Mouse (Mus musculus): ENCODE data around the gene Dnaaf1.

Gene Dnaaf1

DNA sequence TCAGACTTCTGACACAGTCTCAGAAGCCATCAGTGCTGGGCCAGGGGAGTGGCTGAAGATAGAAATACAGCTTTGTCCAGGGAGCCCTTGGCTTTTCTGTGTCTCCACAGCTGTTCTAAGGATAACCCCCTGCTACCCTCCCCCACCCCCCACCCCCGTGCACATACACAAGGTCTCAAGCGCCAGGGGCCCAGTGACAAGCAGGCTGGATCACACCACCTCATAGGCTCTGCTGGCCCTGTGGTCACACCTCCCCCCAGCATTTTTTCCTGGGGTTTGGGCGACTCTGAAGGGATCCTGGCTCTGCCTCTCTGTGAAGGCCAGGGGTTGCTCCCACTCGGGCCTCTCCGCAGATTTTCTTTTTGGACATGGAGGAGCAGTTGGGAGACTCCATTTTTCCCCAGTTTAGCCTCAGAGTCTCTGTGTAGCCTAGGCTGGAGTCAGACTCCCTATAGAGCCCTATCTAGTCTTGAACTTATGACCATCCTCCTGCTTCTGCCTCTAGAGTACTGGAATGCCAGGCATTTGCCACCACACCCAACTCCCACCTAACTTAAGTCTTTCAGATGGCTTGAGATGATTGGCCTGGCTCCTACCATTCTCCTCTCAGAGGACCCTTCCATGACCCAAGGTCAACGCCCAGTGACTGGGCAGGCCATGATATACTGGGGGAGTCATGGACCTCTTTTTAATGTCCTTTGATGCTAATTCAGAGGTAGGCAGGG lies 45.2 kb downstream of the Dnaaf1 start:
- H3K4me1 ChIP-seq (replicated peaks; ENCODE audit: low read depth, low read length), result peaks cover 62% of the 10 kb centered on the region
- no peaks in the 10 kb centered on the region for H3K36me3 ChIP-seq (ENCODE audit: insufficient read depth, low read length)
- H3K9me3 ChIP-seq (ENCODE audit: low read length), result no peaks in the 10 kb centered on the region
- no peak for TF ChIP-seq NANOG (IDR thresholded peaks at IDR 0.05; ENCODE audit: borderline replicate concordance, low read length)
- TF ChIP-seq POU5F1 (IDR thresholded peaks at IDR 0.05; ENCODE audit: borderline replicate concordance, low read length), result no peak
- TF ChIP-seq CTCF (conservative IDR thresholded peaks at IDR 0.05; ENCODE audit: low read length), result no peak
- H3K27me3 ChIP-seq (ENCODE audit: insufficient read depth, low read length), result peaks cover 64% of the 10 kb centered on the region
- H3K4me3 ChIP-seq (replicated peaks; ENCODE audit: low read length), result no peak overlapping the region

DNA sequence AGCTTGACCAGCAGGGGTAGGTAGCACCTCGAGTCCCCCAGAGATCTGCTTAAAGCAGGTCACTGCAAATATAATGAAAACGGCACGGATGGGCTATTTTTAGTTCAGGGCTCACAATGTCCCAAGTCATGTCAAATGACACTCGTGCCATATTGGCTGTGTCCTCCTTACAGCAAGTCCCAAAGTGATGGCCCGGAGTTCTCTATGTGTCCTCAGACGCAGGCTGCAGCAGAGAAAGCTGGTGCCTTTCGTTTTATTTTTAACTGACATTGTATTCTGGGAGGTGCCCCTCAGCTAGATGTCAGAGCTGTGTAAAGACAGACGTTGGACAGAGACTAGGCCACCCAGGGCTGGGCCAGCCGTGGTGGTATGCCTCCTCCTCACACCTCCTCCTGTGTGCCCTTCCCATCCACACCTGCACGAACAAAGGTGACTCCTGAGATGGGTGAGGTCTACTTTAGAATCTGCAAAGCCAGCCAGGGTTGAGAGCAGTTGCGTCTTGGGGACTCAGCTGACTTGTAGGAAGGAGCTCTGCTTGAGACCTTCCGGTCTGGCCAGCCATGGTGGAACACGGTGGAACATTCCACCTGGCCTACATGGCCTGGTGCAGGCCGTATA lies 45.9 kb downstream of the Dnaaf1 start:
- Histone ChIP-seq H3K36me3 (ENCODE audit: insufficient read depth, low read length) (no peaks in the 10 kb centered on the region), H3K9me3 (ENCODE audit: low read length) (no peaks in the 10 kb centered on the region), H3K27me3 (ENCODE audit: insufficient read depth, low read length) (peaks cover 65% of the 10 kb centered on the region), H3K4me1 (replicated peaks; ENCODE audit: low read depth, low read length) (peaks cover 61% of the 10 kb centered on the region), H3K4me3 (replicated peaks; ENCODE audit: low read length) (no peak overlapping the region)
- TF ChIP-seq NANOG (IDR thresholded peaks at IDR 0.05; ENCODE audit: borderline replicate concordance, low read length), result no peak
- no peak for TF ChIP-seq CTCF (conservative IDR thresholded peaks at IDR 0.05; ENCODE audit: low read length)
- no peak for TF ChIP-seq POU5F1 (IDR thresholded peaks at IDR 0.05; ENCODE audit: borderline replicate concordance, low read length)

DNA sequence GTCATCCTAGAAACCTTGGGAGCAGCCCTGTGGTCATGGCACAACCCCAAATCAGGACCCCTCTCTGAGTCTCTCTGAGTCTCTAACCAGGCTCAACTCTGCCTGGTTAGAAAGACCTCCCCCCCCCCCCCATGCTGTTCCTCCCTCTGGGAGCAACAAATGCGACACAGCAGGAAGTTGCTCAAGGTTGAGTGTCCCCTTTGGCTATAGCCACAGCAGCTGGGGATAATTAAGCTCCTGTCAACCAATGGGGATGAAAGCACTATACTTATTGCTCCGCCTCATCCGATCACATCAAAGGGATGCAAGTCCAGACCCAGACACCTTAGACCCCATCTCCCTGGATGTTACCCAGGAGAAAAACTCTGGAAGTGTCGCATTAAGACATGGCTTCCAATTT lies 47.5 kb downstream of the Dnaaf1 start:
- H3K27me3 ChIP-seq (ENCODE audit: insufficient read depth, low read length), result peaks cover 66% of the 10 kb centered on the region
- no peak for TF ChIP-seq CTCF (conservative IDR thresholded peaks at IDR 0.05; ENCODE audit: low read length)
- TF ChIP-seq NANOG (IDR thresholded peaks at IDR 0.05; ENCODE audit: borderline replicate concordance, low read length), result peak; percentile 83
- TF ChIP-seq POU5F1 (IDR thresholded peaks at IDR 0.05; ENCODE audit: borderline replicate concordance, low read length), result no peak
- no peaks in the 10 kb centered on the region for H3K9me3 ChIP-seq (ENCODE audit: low read length)
- H3K36me3 ChIP-seq (ENCODE audit: insufficient read depth, low read length), result no peaks in the 10 kb centered on the region
- peaks cover 66% of the 10 kb centered on the region for H3K4me1 ChIP-seq (replicated peaks; ENCODE audit: low read depth, low read length)
- H3K4me3 ChIP-seq (replicated peaks; ENCODE audit: low read length), result no peak overlapping the region

DNA sequence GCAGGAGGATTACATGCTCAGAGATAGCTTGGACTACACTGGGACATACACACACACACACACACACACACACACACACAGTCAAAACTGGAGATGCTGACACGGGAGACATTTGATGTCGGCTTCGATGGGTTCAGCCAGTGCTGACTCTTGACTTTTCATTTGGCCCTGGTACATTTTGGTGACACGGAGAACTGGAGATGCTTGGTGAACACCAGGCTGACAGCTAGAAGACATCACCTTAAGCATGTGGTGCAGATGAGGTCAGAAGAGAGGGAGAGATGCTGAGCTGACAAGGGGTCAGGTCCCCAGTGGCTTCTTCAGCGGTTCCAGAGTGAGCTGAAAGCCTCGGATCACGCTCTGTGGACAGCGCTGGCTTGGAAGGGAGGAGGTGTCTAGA lies 48.0 kb downstream of the Dnaaf1 start:
- Histone ChIP-seq H3K36me3 (ENCODE audit: insufficient read depth, low read length) (no peaks in the 10 kb centered on the region), H3K4me3 (replicated peaks; ENCODE audit: low read length) (no peak overlapping the region), H3K9me3 (ENCODE audit: low read length) (no peaks in the 10 kb centered on the region), H3K27me3 (ENCODE audit: insufficient read depth, low read length) (peaks cover 67% of the 10 kb centered on the region), H3K4me1 (replicated peaks; ENCODE audit: low read depth, low read length) (peaks cover 67% of the 10 kb centered on the region)
- TF ChIP-seq NANOG (IDR thresholded peaks at IDR 0.05; ENCODE audit: borderline replicate concordance, low read length), result no peak
- no peak for TF ChIP-seq POU5F1 (IDR thresholded peaks at IDR 0.05; ENCODE audit: borderline replicate concordance, low read length)
- TF ChIP-seq CTCF (conservative IDR thresholded peaks at IDR 0.05; ENCODE audit: low read length), result no peak

DNA sequence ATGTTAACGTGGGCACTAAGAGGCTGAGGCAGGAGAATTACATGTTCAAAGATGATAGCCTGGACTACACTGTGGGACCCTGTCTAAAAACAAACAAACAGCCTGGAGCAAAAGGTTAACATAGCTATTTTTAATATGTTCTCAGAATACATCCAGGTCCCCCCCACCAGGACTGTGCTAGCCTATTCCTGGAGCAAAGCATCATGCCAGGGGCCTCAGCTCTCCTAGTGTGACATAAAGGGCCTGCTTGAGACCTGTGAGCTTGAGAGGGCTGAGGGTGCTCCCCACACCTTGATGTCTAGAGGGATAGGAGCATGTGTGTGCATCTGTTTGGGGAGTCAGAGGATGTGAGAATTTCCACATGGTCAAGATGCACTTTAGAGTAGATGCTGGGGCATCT lies 48.7 kb downstream of the Dnaaf1 start:
- TF ChIP-seq NANOG (IDR thresholded peaks at IDR 0.05; ENCODE audit: borderline replicate concordance, low read length) (no peak), CTCF (conservative IDR thresholded peaks at IDR 0.05; ENCODE audit: low read length) (no peak), POU5F1 (IDR thresholded peaks at IDR 0.05; ENCODE audit: borderline replicate concordance, low read length) (no peak)
- Histone ChIP-seq H3K9me3 (ENCODE audit: low read length) (no peaks in the 10 kb centered on the region), H3K27me3 (ENCODE audit: insufficient read depth, low read length) (peaks cover 67% of the 10 kb centered on the region), H3K4me3 (replicated peaks; ENCODE audit: low read length) (no peak overlapping the region), H3K4me1 (replicated peaks; ENCODE audit: low read depth, low read length) (peaks cover 66% of the 10 kb centered on the region), H3K36me3 (ENCODE audit: insufficient read depth, low read length) (no peaks in the 10 kb centered on the region)

DNA sequence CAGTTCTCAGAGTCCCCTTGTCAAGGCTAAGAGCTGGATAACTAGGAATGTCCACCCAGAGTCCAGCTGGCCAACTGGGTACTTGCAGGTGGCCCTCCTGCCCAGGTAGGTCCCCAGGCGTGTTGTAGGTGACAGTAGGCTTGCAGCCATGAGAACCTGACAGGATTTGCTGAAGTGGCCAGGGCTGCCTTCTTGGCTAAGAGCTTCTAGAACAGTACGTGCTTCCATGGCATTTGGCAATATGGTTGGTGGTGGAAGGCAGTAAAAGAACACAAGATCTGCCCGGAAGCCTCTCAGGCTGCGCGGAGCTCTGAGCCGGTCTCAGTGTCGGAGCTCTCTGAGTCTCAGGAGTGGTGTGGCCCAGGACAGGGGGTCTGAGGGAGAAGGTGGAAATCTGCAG lies 49.9 kb downstream of the Dnaaf1 start:
- Histone ChIP-seq H3K9me3 (ENCODE audit: low read length) (no peaks in the 10 kb centered on the region), H3K4me1 (replicated peaks; ENCODE audit: low read depth, low read length) (peaks cover 56% of the 10 kb centered on the region), H3K27me3 (ENCODE audit: insufficient read depth, low read length) (peaks cover 79% of the 10 kb centered on the region), H3K4me3 (replicated peaks; ENCODE audit: low read length) (no peak overlapping the region), H3K36me3 (ENCODE audit: insufficient read depth, low read length) (no peaks in the 10 kb centered on the region)
- no peak for TF ChIP-seq POU5F1 (IDR thresholded peaks at IDR 0.05; ENCODE audit: borderline replicate concordance, low read length)
- no peak for TF ChIP-seq CTCF (conservative IDR thresholded peaks at IDR 0.05; ENCODE audit: low read length)
- TF ChIP-seq NANOG (IDR thresholded peaks at IDR 0.05; ENCODE audit: borderline replicate concordance, low read length), result no peak

DNA sequence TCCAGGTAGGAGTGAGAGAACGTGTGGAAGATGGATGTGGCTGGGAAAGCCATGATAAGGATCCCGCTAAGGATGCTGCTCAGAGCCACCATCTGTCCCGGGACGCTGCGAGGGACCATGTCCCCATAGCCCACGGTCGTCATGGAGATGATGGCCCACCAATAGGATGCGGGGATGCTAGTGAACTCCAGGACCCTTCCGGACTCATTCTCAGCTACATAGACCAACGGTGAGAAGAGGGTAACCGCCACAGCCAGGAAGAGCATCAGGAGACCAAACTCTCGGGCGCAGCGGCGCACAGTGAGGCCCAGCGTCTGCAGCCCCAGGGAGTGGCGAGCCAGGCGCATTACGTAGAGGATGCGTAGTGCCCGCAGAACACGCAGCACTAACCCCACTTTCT lies 50.8 kb downstream of the Dnaaf1 start:
- H3K9me3 ChIP-seq (ENCODE audit: low read length), result no peaks in the 10 kb centered on the region
- H3K27me3 ChIP-seq (ENCODE audit: insufficient read depth, low read length), result peaks cover 87% of the 10 kb centered on the region
- H3K4me3 ChIP-seq (replicated peaks; ENCODE audit: low read length), result peak overlapping the region; percentile 39
- H3K4me1 ChIP-seq (replicated peaks; ENCODE audit: low read depth, low read length), result peaks cover 47% of the 10 kb centered on the region
- H3K36me3 ChIP-seq (ENCODE audit: insufficient read depth, low read length), result no peaks in the 10 kb centered on the region
- no peak for TF ChIP-seq CTCF (conservative IDR thresholded peaks at IDR 0.05; ENCODE audit: low read length)
- no peak for TF ChIP-seq POU5F1 (IDR thresholded peaks at IDR 0.05; ENCODE audit: borderline replicate concordance, low read length)
- no peak for TF ChIP-seq NANOG (IDR thresholded peaks at IDR 0.05; ENCODE audit: borderline replicate concordance, low read length)

DNA sequence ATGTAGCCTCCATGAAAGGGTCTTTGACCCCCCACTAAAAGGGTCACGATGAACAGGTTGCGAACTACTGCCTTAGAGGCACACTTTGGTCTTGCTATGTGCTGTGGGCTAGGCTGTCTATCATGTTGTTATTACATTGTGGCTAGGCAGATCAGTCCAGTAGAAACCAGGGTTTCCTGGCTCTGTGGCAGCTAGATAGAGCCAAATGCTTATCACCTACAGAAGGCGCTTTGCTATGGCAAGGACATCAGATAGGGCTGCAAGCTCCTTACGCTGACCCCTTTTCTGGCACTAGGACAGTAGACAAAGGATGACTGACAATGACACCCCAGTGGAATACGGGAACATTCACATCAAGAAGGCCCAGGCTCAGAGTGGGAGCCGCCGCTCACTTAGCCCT lies 52.2 kb downstream of the Dnaaf1 start:
- H3K36me3 ChIP-seq (ENCODE audit: insufficient read depth, low read length), result no peaks in the 10 kb centered on the region
- H3K9me3 ChIP-seq (ENCODE audit: low read length), result no peaks in the 10 kb centered on the region
- H3K4me3 ChIP-seq (replicated peaks; ENCODE audit: low read length), result no peak overlapping the region
- peaks cover 33% of the 10 kb centered on the region for H3K4me1 ChIP-seq (replicated peaks; ENCODE audit: low read depth, low read length)
- TF ChIP-seq NANOG (IDR thresholded peaks at IDR 0.05; ENCODE audit: borderline replicate concordance, low read length) (no peak), CTCF (conservative IDR thresholded peaks at IDR 0.05; ENCODE audit: low read length) (no peak), POU5F1 (IDR thresholded peaks at IDR 0.05; ENCODE audit: borderline replicate concordance, low read length) (no peak)
- peaks cover 89% of the 10 kb centered on the region for H3K27me3 ChIP-seq (ENCODE audit: insufficient read depth, low read length)

Measured in E14TG2a.4 (cell line).